In the genomic region with DNA sequence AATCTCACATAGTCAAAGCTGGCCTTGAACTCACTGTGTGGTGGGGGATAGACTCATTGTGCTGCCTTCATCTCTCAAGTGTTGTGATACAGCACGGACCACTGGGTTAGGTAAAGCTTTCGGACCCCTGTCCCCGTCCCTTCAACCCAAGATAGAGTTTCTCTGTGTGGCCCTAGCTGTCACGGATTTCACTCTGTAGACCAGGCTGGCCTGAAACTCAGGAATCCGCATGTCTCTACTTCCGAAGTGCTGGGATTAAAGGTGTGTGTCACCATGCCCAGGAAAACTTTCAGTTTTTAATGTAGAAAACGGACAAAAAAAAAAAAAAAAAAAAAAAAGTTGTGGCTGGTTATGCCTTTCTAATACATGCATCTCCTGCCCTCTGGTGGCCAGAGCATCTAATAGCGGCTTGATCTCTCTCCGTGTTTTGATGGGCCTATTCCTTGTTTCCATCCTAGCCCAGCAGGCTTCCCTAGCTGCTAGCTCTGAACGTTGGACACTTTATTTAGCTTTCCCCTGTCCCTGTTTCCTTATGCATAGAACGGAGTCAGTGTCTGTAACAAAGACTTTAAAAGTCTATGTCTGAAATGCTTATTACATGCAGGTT, we compare ENCODE assay signal across 8 mouse cellular contexts. TPM values are rescaled to one million over a fixed set of nuclear protein-coding genes. Genes with fewer than 3 reads are reported as not detected.
DNase-seq lines count a peak whose midpoint lies in the region; ATAC-seq and TF ChIP-seq lines count a peak whose summit lies in the region.

No protein-coding gene starts in this region.

- no peaks in the 10 kb centered on the region for H3K27me3 ChIP-seq in spleen, adult 2 months (ENCODE audit: control insufficient read depth, insufficient read depth, low read length)
- no peaks in the 10 kb centered on the region for H3K27me3 ChIP-seq in embryonic facial prominence, embryonic 15.5 days
- H3K27me3 ChIP-seq in hindbrain, embryonic 14.5 days (ENCODE audit: control insufficient read depth, insufficient read depth, low read length): no peaks in the 10 kb centered on the region
- H3K27me3 ChIP-seq in neural tube, embryonic 14.5 days (ENCODE audit: control insufficient read depth, insufficient read depth, low read length): no peaks in the 10 kb centered on the region

- 43% methylated on average over 11 of the region's 11 CpGs for WGBS in spleen, adult 2 months
- WGBS in embryonic facial prominence, embryonic 15.5 days: 37% methylated on average over 11 of the region's 11 CpGs
- WGBS in hindbrain, embryonic 14.5 days: 46% methylated on average over 11 of the region's 11 CpGs
- 42% methylated on average over 11 of the region's 11 CpGs for WGBS in neural tube, embryonic 14.5 days

- TF ChIP-seq CTCF in spleen, adult 2 months (IDR thresholded peaks at IDR 0.05; ENCODE audit: extremely low read depth, insufficient read depth, insufficient read length, insufficient replicate concordance): peak; percentile 32; the same call in 1 of the 2 replicates
- peak; percentile 75 for TF ChIP-seq CTCF in left cerebral cortex, adult 2 months (IDR thresholded peaks at IDR 0.05)

- intact Hi-C loops in left cerebral cortex, adult 2 months (cut with DNase I): loop anchor here (5.0 kb wide), 2 partner anchors 159 to 174 kb away; no protein-coding TSS in a partner anchor

- TF ChIP-seq POLR2A in spleen, adult 2 months (IDR thresholded peaks at IDR 0.05; ENCODE audit: low read depth, low read length): no peak

- H3K36me3 ChIP-seq in spleen, adult 2 months (ENCODE audit: control insufficient read depth, insufficient read depth, low read length): no peaks in the 10 kb centered on the region
- H3K36me3 ChIP-seq in embryonic facial prominence, embryonic 15.5 days: no peaks in the 10 kb centered on the region
- no peaks in the 10 kb centered on the region for H3K36me3 ChIP-seq in hindbrain, embryonic 14.5 days (replicated peaks; ENCODE audit: control insufficient read depth, insufficient read depth)
- no peaks in the 10 kb centered on the region for H3K36me3 ChIP-seq in neural tube, embryonic 14.5 days (ENCODE audit: control insufficient read depth, insufficient read depth, low read length)

- H3K9me3 ChIP-seq in embryonic facial prominence, embryonic 15.5 days (replicated peaks): no peaks in the 10 kb centered on the region; the same call in 1 of the 2 replicates
- 0 out of 2 replicates have a peak, but pooled peaks cover 5% of the 10 kb centered on the region for H3K9me3 ChIP-seq in hindbrain, embryonic 14.5 days (ENCODE audit: control insufficient read depth, low read length)
- H3K9me3 ChIP-seq in neural tube, embryonic 14.5 days (ENCODE audit: control insufficient read depth, low read length): no peaks in the 10 kb centered on the region

- H3K4me2 ChIP-seq in embryonic facial prominence, embryonic 15.5 days (replicated peaks): 0 out of 2 replicates have a peak overlapping the region, but pooled peaks have one; percentile 24
- no peak overlapping the region for H3K4me2 ChIP-seq in hindbrain, embryonic 14.5 days (replicated peaks)
- H3K4me2 ChIP-seq in neural tube, embryonic 14.5 days (ENCODE audit: low read depth, low read length): no peak overlapping the region

- H3K9ac ChIP-seq in embryonic facial prominence, embryonic 15.5 days: no peak overlapping the region
- no peak overlapping the region for H3K9ac ChIP-seq in hindbrain, embryonic 14.5 days
- no peak overlapping the region for H3K9ac ChIP-seq in neural tube, embryonic 14.5 days (replicated peaks; ENCODE audit: low read depth, low read length)

- H3K27ac ChIP-seq in spleen, adult 2 months (ENCODE audit: insufficient read depth, low read length): no peak overlapping the region
- H3K27ac ChIP-seq in embryonic facial prominence, embryonic 15.5 days (replicated peaks): no peak overlapping the region
- no peak overlapping the region for H3K27ac ChIP-seq in hindbrain, embryonic 14.5 days
- H3K27ac ChIP-seq in left cerebral cortex, adult 2 months: no peak overlapping the region
- no peak overlapping the region for H3K27ac ChIP-seq in neural tube, embryonic 14.5 days (ENCODE audit: low read depth, low read length)

- H3K4me3 ChIP-seq in spleen, adult 2 months (ENCODE audit: extremely low read depth, insufficient read depth, insufficient read length): no peak overlapping the region
- H3K4me3 ChIP-seq in embryonic facial prominence, embryonic 15.5 days (replicated peaks): 0 out of 2 replicates have a peak overlapping the region, but pooled peaks have one; percentile 12
- H3K4me3 ChIP-seq in hindbrain, embryonic 14.5 days (replicated peaks; ENCODE audit: low read length): no peak overlapping the region
- no peak overlapping the region for H3K4me3 ChIP-seq in left cerebral cortex, adult 2 months
- no peak overlapping the region for H3K4me3 ChIP-seq in neural tube, embryonic 14.5 days (ENCODE audit: low read depth, low read length)

- DNase-seq in spleen, adult 2 months (ENCODE audit: low read depth in 1 of 2, low spot score in 2 of 2): peak in 1 of 2 experiments; percentile 9
- DNase-seq in spleen, adult 12 weeks (ENCODE audit: low spot score): no peak
- peak; percentile 84 for DNase-seq in brain, adult 2 months (ENCODE audit: low read depth, low spot score)
- DNase-seq in hindbrain, embryonic 14.5 days (ENCODE audit: low spot score): peak; percentile 88
- DNase-seq in left cerebral cortex, adult 2 months (ENCODE audit: extremely low spot score in 1 of 2, low spot score in 2 of 2): peak; percentile 65 to 70
- peak; percentile 58 for DNase-seq in urinary bladder, postnatal 25 days (ENCODE audit: low spot score)

- ATAC-seq in embryonic facial prominence, embryonic 15.5 days (ENCODE audit: insufficient number of reproducible peaks, low FRiP score, low TSS enrichment, low read depth): no peak
- no peak; the same call in 1 of the 2 replicates for ATAC-seq in hindbrain, embryonic 14.5 days (ENCODE audit: low FRiP score)
- peak; percentile 41; the same call in 1 of the 2 replicates for ATAC-seq in neural tube, embryonic 14.5 days (ENCODE audit: low read depth)

- no peaks in the 10 kb centered on the region for H3K4me1 ChIP-seq in spleen, adult 2 months (ENCODE audit: control insufficient read depth, insufficient read depth, insufficient read length)
- H3K4me1 ChIP-seq in embryonic facial prominence, embryonic 15.5 days: no peaks in the 10 kb centered on the region
- no peaks in the 10 kb centered on the region for H3K4me1 ChIP-seq in hindbrain, embryonic 14.5 days (replicated peaks; ENCODE audit: control insufficient read depth, insufficient read depth, low read length)
- H3K4me1 ChIP-seq in neural tube, embryonic 14.5 days (ENCODE audit: control insufficient read depth, insufficient read depth, low read length): no peaks in the 10 kb centered on the region

RNA-seq across cellular contexts. Expression of a gene that starts 53.7 kb away (rescaled TPM):
- 0.16 and 0.46 TPM in 2 replicates for polyA plus RNA-seq in spleen, adult 2 months (2012; rRNA removed)
- polyA plus RNA-seq in embryonic facial prominence, embryonic 15.5 days (2015; fragmentation: Nextera tagmentation; extraction: Ambion mirVana): 24.8 and 29.0 TPM in 2 replicates
- 87.9 and 88.7 TPM in 2 replicates for polyA plus RNA-seq in hindbrain, embryonic 14.5 days (2014; fragmentation: Nextera tagmentation; extraction: Ambion mirVana)
- total RNA-seq in left cerebral cortex, adult 2 months (2021): 10 to 100 TPM; 19.4 TPM
- 74.8 and 92.7 TPM in 2 replicates for polyA plus RNA-seq in neural tube, embryonic 14.5 days (2014; fragmentation: Nextera tagmentation; extraction: Ambion mirVana)

Comparison
In these comparisons a context has a peak if more than half of its experiments do, and no peak if none do; other contexts are left out.
1. RNA of a gene that starts 53.7 kb away (polyA plus RNA-seq): 74.8 to 92.7 TPM in neural tube, embryonic 14.5 days, 87.9 to 88.7 TPM in hindbrain, embryonic 14.5 days and 24.8 to 29.0 TPM in embryonic facial prominence, embryonic 15.5 days; 0.16 to 0.46 TPM in spleen, adult 2 months; every median in the first group is over 10 times any median in the second.